Mouse (Mus musculus) embryo, embryonic 10 days (tissue): ENCODE measurements around the gene Cpt1a.

Source experiments
- DNase-seq: peaks from one replicate; pipeline ENCODE4 v3.0.0-alpha.2; 2015; ENCODE audit warnings: low spot score

Gene Cpt1a

GRCm38 (mm10) chr19:3322261-3322969 is at the start of gene Cpt1a:
TSS of gene Cpt1a (plus strand) at chr19:3322334.
- DNase-seq: peak; percentile 31

GRCm38 (mm10) chr19:3273331-3273730 is 48.8 kb upstream of the Cpt1a start:
- DNase-seq: no peak

- DNase-seq: no peak
Observed at GRCm38 (mm10) chr19:3275744-3276365, 46.3 kb upstream of the Cpt1a start.

- DNase-seq: no peak
Observed at GRCm38 (mm10) chr19:3281886-3282285, 40.2 kb upstream of the Cpt1a start.

- peak; percentile 95 for DNase-seq
Observed at GRCm38 (mm10) chr19:3282572-3283467, 39.3 kb upstream of the Cpt1a start, which contains the start of the genes Mrpl21 and Ighmbp2. TSS of gene Mrpl21 (plus strand) at chr19:3282901. TSS of gene Ighmbp2 (minus strand) at chr19:3283017.

GRCm38 (mm10) chr19:3289006-3289405 is 33.1 kb upstream of the Cpt1a start:
- no peak for DNase-seq

- DNase-seq: peak; percentile 55
Observed at GRCm38 (mm10) chr19:3292028-3292427, 30.1 kb upstream of the Cpt1a start.

GRCm38 (mm10) chr19:3292993-3293392 is 29.1 kb upstream of the Cpt1a start:
- no peak for DNase-seq

- no peak for DNase-seq
Observed at GRCm38 (mm10) chr19:3295245-3295644, 26.9 kb upstream of the Cpt1a start.

- DNase-seq: no peak
Observed at GRCm38 (mm10) chr19:3297034-3297433, 25.1 kb upstream of the Cpt1a start.

- DNase-seq: no peak
Observed at GRCm38 (mm10) chr19:3297775-3298174, 24.4 kb upstream of the Cpt1a start.

GRCm38 (mm10) chr19:3304017-3304416 is 18.1 kb upstream of the Cpt1a start:
- DNase-seq: no peak

GRCm38 (mm10) chr19:3307175-3307949 is 14.8 kb upstream of the Cpt1a start:
- DNase-seq: no peak

- DNase-seq: no peak
Observed at GRCm38 (mm10) chr19:3319341-3319740, 2.8 kb upstream of the Cpt1a start.

GRCm38 (mm10) chr19:3320086-3320485 is 2.0 kb upstream of the Cpt1a start:
- DNase-seq: no peak

GRCm38 (mm10) chr19:3320801-3321200 is 1.3 kb upstream of the Cpt1a start:
- DNase-seq: no peak

GRCm38 (mm10) chr19:3321617-3322016 is 517 bp upstream of the Cpt1a start:
- peak; percentile 39 for DNase-seq

- peak; percentile 74 for DNase-seq
Observed at GRCm38 (mm10) chr19:3323201-3323621, 1.1 kb downstream of the Cpt1a start.

GRCm38 (mm10) chr19:3323753-3324270 is 1.7 kb downstream of the Cpt1a start:
- DNase-seq: peak; percentile 29

GRCm38 (mm10) chr19:3324271-3324811 is 2.2 kb downstream of the Cpt1a start:
- DNase-seq: peak; percentile 27
